Mouse (Mus musculus) midbrain, embryonic 10.5 days (tissue): ENCODE data around the gene Chst14. TPM values are rescaled to one million over a fixed set of nuclear protein-coding genes. Genes with fewer than 3 reads are reported as not detected.

ENCODE experiments used
- polyA plus RNA-seq: library from polyadenylated mRNA; unstranded; fragments of >200 nt; fragmentation: Nextera tagmentation; extraction: Ambion mirVana; gene quantifications from 2 replicates; pipeline ENCODE4 v1.2.1, GENCODE M21; 2016

Gene Chst14
- polyA plus RNA-seq, 1 experiment from 2014 or later = 14.5 TPM

Other genes with a start within 250 kb of the Chst14 start
- not detected in 2 replicates for gene Ankrd63, start 222.5 kb upstream of the Chst14 start, polyA plus RNA-seq
- gene Plcb2, start 198.1 kb upstream of the Chst14 start, polyA plus RNA-seq = 0.09 and 0.34 TPM in 2 replicates
- 24.2 and 24.6 TPM in 2 replicates for gene Inafm2, start 180.7 kb upstream of the Chst14 start, polyA plus RNA-seq
- 0.42 and 1.1 TPM in 2 replicates for gene Ccdc9b, start 163.8 kb upstream of the Chst14 start, polyA plus RNA-seq
- not detected in 2 replicates for gene Phgr1, start 153.7 kb upstream of the Chst14 start, polyA plus RNA-seq
- gene Disp2, start 146.8 kb upstream of the Chst14 start, polyA plus RNA-seq = 3.1 and 7.5 TPM in 2 replicates
- 181 and 184 TPM in 2 replicates for gene Knstrn, start 112.5 kb upstream of the Chst14 start, polyA plus RNA-seq
- gene Ivd, start 64.5 kb upstream of the Chst14 start, polyA plus RNA-seq = 63.3 and 67.3 TPM in 2 replicates
- gene Bahd1, start 26.1 kb upstream of the Chst14 start, polyA plus RNA-seq = 3.8 and 3.9 TPM in 2 replicates
- gene Ccdc32, start 102.9 kb downstream of the Chst14 start, polyA plus RNA-seq = 21.9 and 22.4 TPM in 2 replicates
- 7.0 and 7.9 TPM in 2 replicates for gene Rpusd2, start 108.3 kb downstream of the Chst14 start, polyA plus RNA-seq
- gene Knl1, start 120.6 kb downstream of the Chst14 start, polyA plus RNA-seq = 63.9 and 68.4 TPM in 2 replicates
- gene Rad51, start 186.3 kb downstream of the Chst14 start, polyA plus RNA-seq = 95.6 and 97.9 TPM in 2 replicates
- 47.4 and 49.9 TPM in 2 replicates for gene Rmdn3, start 230.5 kb downstream of the Chst14 start, polyA plus RNA-seq
- 2.7 and 3.2 TPM in 2 replicates for gene Gchfr, start 241.3 kb downstream of the Chst14 start, polyA plus RNA-seq
- gene Gm14137, start 248.0 kb downstream of the Chst14 start, polyA plus RNA-seq = 0.72 and 1.1 TPM in 2 replicates